ENCODE assay signal across 8 mouse cellular contexts in the genomic region with DNA sequence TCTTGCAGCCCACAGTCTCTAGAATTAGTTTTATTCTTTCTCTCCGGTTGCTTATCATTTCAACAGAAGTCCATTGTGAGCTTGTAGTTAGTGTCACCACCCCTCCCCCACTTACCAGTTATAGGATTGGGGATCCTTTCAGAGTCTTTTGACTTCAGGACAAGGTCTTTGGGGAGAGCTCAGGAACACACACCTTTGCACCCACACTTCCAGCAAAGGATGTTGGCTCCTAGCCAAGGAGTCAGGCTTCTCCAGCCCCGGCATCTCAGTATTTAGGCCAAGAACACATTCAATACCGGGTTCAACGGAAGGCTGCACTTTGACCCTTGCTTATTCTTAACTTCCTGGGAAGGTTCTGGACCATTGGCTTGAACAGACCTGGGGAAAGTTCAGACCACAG. TPM values are rescaled to one million over a fixed set of nuclear protein-coding genes. Genes with fewer than 3 reads are reported as not detected.
DNase-seq lines count a peak whose midpoint lies in the region; ATAC-seq lines count a peak whose summit lies in the region.

No protein-coding gene starts in this region.

- H3K36me3 ChIP-seq in embryonic facial prominence, embryonic 10.5 days (replicated peaks) = no peaks in the 10 kb centered on the region
- no peaks in the 10 kb centered on the region for H3K36me3 ChIP-seq in neural tube, embryonic 14.5 days (ENCODE audit: control insufficient read depth, insufficient read depth, low read length)

- H3K9ac ChIP-seq in neural tube, embryonic 14.5 days (replicated peaks; ENCODE audit: low read depth, low read length) = peak overlapping the region; percentile 92

- H3K4me3 ChIP-seq in embryonic facial prominence, embryonic 10.5 days = peak overlapping the region; percentile 83
- H3K4me3 ChIP-seq in neural tube, embryonic 14.5 days (ENCODE audit: low read depth, low read length) = peak overlapping the region; percentile 98

- peak; percentile 22 to 43 for DNase-seq in layer of hippocampus, postnatal 10 days (ENCODE audit: low spot score in 2 of 2)
- no peak for DNase-seq in layer of hippocampus, postnatal 25 days (ENCODE audit: extremely low spot score in 1 of 2, low spot score in 1 of 2)
- peak; percentile 21 for DNase-seq in embryonic facial prominence, embryonic 10.5 days (ENCODE audit: low spot score)
- peak; percentile 51 for DNase-seq in heart, postnatal 4 days
- DNase-seq in kidney, postnatal 4 days = peak; percentile 52 to 68
- no peak for DNase-seq in gastrocnemius, postnatal 25 days
- DNase-seq in layer of hippocampus, adult 9-11 months = no peak

- no peak for ATAC-seq in neural tube, embryonic 14.5 days (ENCODE audit: low read depth)

- 34% methylated on average over 4 of the region's 4 CpGs for WGBS in embryonic facial prominence, embryonic 10.5 days
- WGBS in neural tube, embryonic 14.5 days = 25% methylated on average over 4 of the region's 4 CpGs

- H3K4me2 ChIP-seq in neural tube, embryonic 14.5 days (ENCODE audit: low read depth, low read length) = peak overlapping the region; percentile 84

- H3K4me1 ChIP-seq in embryonic facial prominence, embryonic 10.5 days = peaks cover 25% of the 10 kb centered on the region
- peaks cover 3% of the 10 kb centered on the region; the same call in 1 of the 2 replicates for H3K4me1 ChIP-seq in neural tube, embryonic 14.5 days (ENCODE audit: control insufficient read depth, insufficient read depth, low read length)

- peak overlapping the region; percentile 96 for H3K27ac ChIP-seq in embryonic facial prominence, embryonic 10.5 days (replicated peaks)
- peak overlapping the region; percentile 97 for H3K27ac ChIP-seq in neural tube, embryonic 14.5 days (ENCODE audit: low read depth, low read length)

- H3K9me3 ChIP-seq in embryonic facial prominence, embryonic 10.5 days = no peaks in the 10 kb centered on the region
- no peaks in the 10 kb centered on the region for H3K9me3 ChIP-seq in neural tube, embryonic 14.5 days (ENCODE audit: control insufficient read depth, low read length)

- H3K27me3 ChIP-seq in embryonic facial prominence, embryonic 10.5 days (replicated peaks; ENCODE audit: low read depth, poor library complexity, severe bottlenecking) = no peaks in the 10 kb centered on the region
- H3K27me3 ChIP-seq in neural tube, embryonic 14.5 days (ENCODE audit: control insufficient read depth, insufficient read depth, low read length) = no peaks in the 10 kb centered on the region

RNA-seq across cellular contexts. Expression of a gene that starts 0.6 kb away (rescaled TPM):
- total RNA-seq in layer of hippocampus, postnatal 10 days (2021) = 10 to 100 TPM; 71.6 to 72.5 TPM
- total RNA-seq in layer of hippocampus, postnatal 25 days (2021) = 10 to 100 TPM; 37.5 to 42.7 TPM
- 33.8 and 43.4 TPM in 2 replicates for polyA plus RNA-seq in embryonic facial prominence, embryonic 10.5 days (2016; fragmentation: Nextera tagmentation; extraction: Ambion mirVana)
- 10 to 100 TPM; 73.6 to 83.6 TPM for total RNA-seq in heart, postnatal 4 days (2021)
- polyA plus RNA-seq in neural tube, embryonic 14.5 days (2014; fragmentation: Nextera tagmentation; extraction: Ambion mirVana) = 145 and 166 TPM in 2 replicates
- 10 to 100 TPM; 13.6 to 20.0 TPM for total RNA-seq in gastrocnemius, postnatal 25 days (2021)

Comparison
In these comparisons a context has a peak if more than half of its experiments do, and no peak if none do; other contexts are left out.
1. DNase-seq: peak in layer of hippocampus, postnatal 10 days (2 of 2), embryonic facial prominence, embryonic 10.5 days (single experiment), heart, postnatal 4 days (single experiment) and kidney, postnatal 4 days (2 of 2); none in layer of hippocampus, postnatal 25 days (0 of 2), gastrocnemius, postnatal 25 days (single experiment) and layer of hippocampus, adult 9-11 months (single experiment).